Comparison of ENCODE assay signal across 8 mouse cellular contexts in the genomic region with DNA sequence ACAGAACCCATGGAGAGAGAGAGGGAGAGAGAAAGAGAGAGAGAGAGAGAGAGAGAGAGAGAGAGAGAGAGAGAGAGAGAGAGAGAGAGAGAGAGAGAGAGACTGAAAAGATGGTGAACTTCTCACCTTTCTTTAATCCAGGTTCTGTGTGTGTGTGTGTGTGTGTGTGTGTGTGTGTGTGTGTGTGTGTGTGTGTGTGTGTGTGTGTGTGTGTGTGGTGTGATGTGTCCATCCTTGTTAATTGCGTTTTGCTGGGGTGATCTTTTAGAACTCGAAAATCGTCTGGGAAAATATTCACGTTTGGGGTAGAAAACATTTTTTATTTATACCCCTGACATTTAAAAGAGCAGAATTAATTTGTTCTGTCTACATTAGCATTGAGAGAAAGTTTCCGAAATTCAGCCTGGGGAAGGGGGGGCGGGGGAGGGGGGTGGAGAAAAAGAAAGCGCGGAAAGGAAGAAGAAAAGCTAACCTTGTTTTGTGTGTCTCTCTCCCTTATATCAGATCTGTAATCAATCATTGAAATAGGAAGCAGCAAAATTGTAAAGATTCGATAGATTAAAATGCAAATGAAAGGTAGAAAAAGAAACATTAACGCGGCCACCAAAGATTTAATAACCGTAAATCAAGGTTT.
DNase-seq lines count a peak whose midpoint lies in the region; ATAC-seq and TF ChIP-seq lines count a peak whose summit lies in the region.

No protein-coding gene starts in this region.

- no peaks in the 10 kb centered on the region; the same call in 1 of the 2 replicates for H3K27me3 ChIP-seq in kidney, postnatal 0 days (ENCODE audit: insufficient read depth, low read length)
- no peaks in the 10 kb centered on the region for H3K27me3 ChIP-seq in hindbrain, postnatal 0 days (ENCODE audit: insufficient read depth, low read length)
- H3K27me3 ChIP-seq in neural tube, embryonic 14.5 days (ENCODE audit: control insufficient read depth, insufficient read depth, low read length): no peaks in the 10 kb centered on the region

- H3K4me3 ChIP-seq in kidney, postnatal 0 days (replicated peaks; ENCODE audit: low read depth, low read length): peak overlapping the region; percentile 47
- peak overlapping the region; percentile 46 for H3K4me3 ChIP-seq in hindbrain, postnatal 0 days (ENCODE audit: low read length)
- peak overlapping the region; percentile 39 for H3K4me3 ChIP-seq in neural tube, embryonic 14.5 days (ENCODE audit: low read depth, low read length)

- TF ChIP-seq CTCF in kidney, postnatal 0 days (IDR thresholded peaks at IDR 0.05; ENCODE audit: low read depth): no peak
- no peak for TF ChIP-seq CTCF in hindbrain, postnatal 0 days (IDR thresholded peaks at IDR 0.05; ENCODE audit: low read depth)

- no peaks in the 10 kb centered on the region for H3K36me3 ChIP-seq in kidney, postnatal 0 days (ENCODE audit: insufficient read depth, low read length)
- H3K36me3 ChIP-seq in hindbrain, postnatal 0 days (ENCODE audit: insufficient read depth, low read length): no peaks in the 10 kb centered on the region
- no peaks in the 10 kb centered on the region for H3K36me3 ChIP-seq in neural tube, embryonic 14.5 days (ENCODE audit: control insufficient read depth, insufficient read depth, low read length)

- peaks cover 4% of the 10 kb centered on the region; the same call in 1 of the 2 replicates for H3K4me1 ChIP-seq in kidney, postnatal 0 days (replicated peaks; ENCODE audit: insufficient read depth, low read length)
- peaks cover 9% of the 10 kb centered on the region; the same call in 1 of the 2 replicates for H3K4me1 ChIP-seq in hindbrain, postnatal 0 days (ENCODE audit: insufficient read depth, low read length)
- peaks cover 37% of the 10 kb centered on the region for H3K4me1 ChIP-seq in neural tube, embryonic 14.5 days (ENCODE audit: control insufficient read depth, insufficient read depth, low read length)

- no peak for ATAC-seq in kidney, postnatal 0 days (replicated peaks; ENCODE audit: low FRiP score, low read depth)
- no peak for ATAC-seq in hindbrain, postnatal 0 days
- no peak for ATAC-seq in neural tube, embryonic 14.5 days (ENCODE audit: low read depth)

- H3K27ac ChIP-seq in kidney, postnatal 0 days: peak overlapping the region; percentile 91
- H3K27ac ChIP-seq in hindbrain, postnatal 0 days: peak overlapping the region; percentile 93
- H3K27ac ChIP-seq in neural tube, embryonic 14.5 days (ENCODE audit: low read depth, low read length): peak overlapping the region; percentile 93; the same call in 1 of the 2 replicates

- peak; percentile 51 for DNase-seq in cerebellum, adult 9-10 months
- no peak for DNase-seq in cerebellum, adult 9-11 months
- DNase-seq in kidney, postnatal 0 days (ENCODE audit: low spot score): peak; percentile 64
- no peak for DNase-seq in kidney, adult 9 months
- DNase-seq in hindbrain, postnatal 0 days (ENCODE audit: low spot score): no peak
- no peak for DNase-seq in MN1 (ENCODE audit: low spot score)
- DNase-seq in spleen, adult 18-20 months: no peak

- H3K4me2 ChIP-seq in kidney, postnatal 0 days (ENCODE audit: low read length): peak overlapping the region; percentile 69
- peak overlapping the region; percentile 83 for H3K4me2 ChIP-seq in hindbrain, postnatal 0 days (ENCODE audit: low read depth, low read length)
- H3K4me2 ChIP-seq in neural tube, embryonic 14.5 days (ENCODE audit: low read depth, low read length): peak overlapping the region; percentile 97

- H3K9me3 ChIP-seq in kidney, postnatal 0 days (replicated peaks; ENCODE audit: low read length): no peaks in the 10 kb centered on the region
- H3K9me3 ChIP-seq in hindbrain, postnatal 0 days (ENCODE audit: low read length): no peaks in the 10 kb centered on the region
- H3K9me3 ChIP-seq in neural tube, embryonic 14.5 days (ENCODE audit: control insufficient read depth, low read length): no peaks in the 10 kb centered on the region

- WGBS in kidney, postnatal 0 days: 8% methylated on average over 12 of the region's 12 CpGs
- 8% methylated on average over 12 of the region's 12 CpGs for WGBS in hindbrain, postnatal 0 days
- 4% methylated on average over 12 of the region's 12 CpGs for WGBS in neural tube, embryonic 14.5 days

- peak overlapping the region; percentile 74 for H3K9ac ChIP-seq in kidney, postnatal 0 days (ENCODE audit: low read depth, low read length)
- peak overlapping the region; percentile 79 for H3K9ac ChIP-seq in hindbrain, postnatal 0 days (replicated peaks; ENCODE audit: low read length)
- peak overlapping the region; percentile 70; the same call in 1 of the 2 replicates for H3K9ac ChIP-seq in neural tube, embryonic 14.5 days (replicated peaks; ENCODE audit: low read depth, low read length)

Comparison
In these comparisons a context has a peak if more than half of its experiments do, and no peak if none do; other contexts are left out.
1. DNase-seq: peak in cerebellum, adult 9-10 months (single experiment) and kidney, postnatal 0 days (single experiment); none in cerebellum, adult 9-11 months (single experiment), kidney, adult 9 months (single experiment), hindbrain, postnatal 0 days (single experiment), MN1 (single experiment) and spleen, adult 18-20 months (0 of 2).
2. Peak in every context shown above with its lines, with median percentiles within 50 percentile points of each other: H3K27ac ChIP-seq, H3K4me2 ChIP-seq, H3K4me3 ChIP-seq and H3K9ac ChIP-seq.